Mouse (Mus musculus) MEL (cell line): Measurements from ENCODE around the gene Steap3. TPM values are rescaled to one million over a fixed set of nuclear protein-coding genes. Genes with fewer than 3 reads are reported as not detected.

Experiments
- DNase-seq: peaks from one replicate; pipeline ENCODE4 v3.0.0; 2011; ENCODE audit warnings: low read depth, low spot score
- H3K27ac ChIP-seq: 2 replicates; pipeline ENCODE4 v1.5.1; 2012; ENCODE audit warnings: low read depth, mild to moderate bottlenecking, control low read depth, low read length, moderate library complexity; ENCODE audit not compliant: control insufficient read depth
- H3K27me3 ChIP-seq, 2 experiments: fragments of 150-350 bp in 1 of 2; sonication (generic) in 1 of 2; 2 replicates each; pipeline ENCODE4 v1.6.1; 2012; ENCODE audit warnings: low read length in 2 of 2, mild to moderate bottlenecking in 2 of 2, improper control_type of control experiment in 1 of 2, moderate library complexity in 1 of 2; ENCODE audit not compliant: insufficient read depth in 2 of 2, control insufficient read depth in 1 of 2
- H3K36me3 ChIP-seq, 2 experiments: 2 replicates each; pipeline ENCODE4 v1.6.1; 2012 to 2014; ENCODE audit warnings: low read length in 2 of 2, improper control_type of control experiment in 1 of 2, inconsistent platforms in 1 of 2, mild to moderate bottlenecking in 1 of 2; ENCODE audit not compliant: insufficient read depth in 2 of 2, control insufficient read depth in 1 of 2
- H3K4me1 ChIP-seq, 2 experiments: fragments of 150-350 bp in 1 of 2; sonication (generic) in 1 of 2; 2 replicates each; pipeline ENCODE4 v1.6.1; 2012; ENCODE audit warnings: low read length in 2 of 2, improper control_type of control experiment in 1 of 2, mild to moderate bottlenecking in 1 of 2; ENCODE audit not compliant: insufficient read depth in 2 of 2, control insufficient read depth in 1 of 2
- H3K4me3 ChIP-seq, 2 experiments: fragments of 150-350 bp in 1 of 2; sonication (generic) in 1 of 2; 2 replicates each; pipeline ENCODE4 v1.5.1; 2012; ENCODE audit warnings: low read depth in 2 of 2, low read length in 2 of 2, mild to moderate bottlenecking in 2 of 2, moderate library complexity in 2 of 2, control low read depth in 1 of 2, improper control_type of control experiment in 1 of 2; ENCODE audit not compliant: control insufficient read depth in 1 of 2, insufficient read depth in 1 of 2
- H3K79me2 ChIP-seq: 2 replicates; pipeline ENCODE4 v1.6.1; 2012; ENCODE audit warnings: mild to moderate bottlenecking, low read length, moderate library complexity; ENCODE audit not compliant: control insufficient read depth, poor library complexity, insufficient read depth
- H3K9ac ChIP-seq: 2 replicates; pipeline ENCODE4 v1.6.1; 2012; ENCODE audit warnings: low read depth, mild to moderate bottlenecking, control low read depth, low read length, moderate library complexity; ENCODE audit not compliant: control insufficient read depth, poor library complexity, severe bottlenecking
- H3K9me3 ChIP-seq: fragments of 150-350 bp; sonication (generic); replicated peaks from 2 replicates; pipeline ENCODE4 v1.6.1; 2012; ENCODE audit warnings: mild to moderate bottlenecking, low read length, improper control_type of control experiment, moderate library complexity; ENCODE audit not compliant: insufficient read depth
- BHLHE40 ChIP-seq: IDR thresholded peaks from 2 replicates; pipeline ENCODE4 v1.6.1; 2012; ENCODE audit warnings: low read depth, mild to moderate bottlenecking, inconsistent platforms, low read length, improper control_type of control experiment, borderline replicate concordance
- CTCF ChIP-seq, 3 experiments: IDR thresholded peaks in 2 of 3; conservative IDR thresholded peaks in 1 of 3; 2 replicates each; pipeline ENCODE4 v1.5.1; 2011 to 2012; ENCODE audit warnings: low read length in 3 of 3, low read depth in 2 of 3, mild to moderate bottlenecking in 2 of 3, improper control_type of control experiment in 1 of 3, inconsistent platforms in 1 of 3, mixed read lengths in 1 of 3, moderate library complexity in 1 of 3; ENCODE audit not compliant: control insufficient read depth in 1 of 3, insufficient read depth in 1 of 3, poor library complexity in 1 of 3, severe bottlenecking in 1 of 3
- KAT2A ChIP-seq: conservative IDR thresholded peaks from 2 replicates; pipeline ENCODE4 v1.6.1; 2012; ENCODE audit warnings: low read depth, low read length, improper control_type of control experiment, inconsistent platforms
- MYB ChIP-seq: IDR thresholded peaks from 2 replicates; pipeline ENCODE4 v1.6.1; 2011; ENCODE audit warnings: mild to moderate bottlenecking, low read depth, low read length, improper control_type of control experiment
- NRF1 ChIP-seq: IDR thresholded peaks from 2 replicates; pipeline ENCODE4 v1.6.1; 2014; ENCODE audit warnings: low read depth, mild to moderate bottlenecking, inconsistent platforms, low read length, improper control_type of control experiment, moderate library complexity; ENCODE audit not compliant: poor library complexity, insufficient read depth, severe bottlenecking
- RAD21 ChIP-seq: IDR thresholded peaks from 2 replicates; pipeline ENCODE4 v1.6.1; 2011; ENCODE audit warnings: mild to moderate bottlenecking, low read depth, low read length, improper control_type of control experiment
- SMC3 ChIP-seq: IDR thresholded peaks from 2 replicates; pipeline ENCODE4 v1.6.1; 2011; ENCODE audit warnings: low read depth, low read length, improper control_type of control experiment
- USF1 ChIP-seq: IDR thresholded peaks from 2 replicates; pipeline ENCODE4 v1.6.1; 2014; ENCODE audit warnings: low read depth, mild to moderate bottlenecking, inconsistent platforms, low read length, improper control_type of control experiment, moderate library complexity
- USF2 ChIP-seq, 2 experiments: IDR thresholded peaks; 2 replicates each; pipeline ENCODE4 v1.6.1; 2011 to 2012; ENCODE audit warnings: improper control_type of control experiment in 2 of 2, low read length in 2 of 2, borderline replicate concordance in 1 of 2, inconsistent platforms in 1 of 2, low read depth in 1 of 2, mild to moderate bottlenecking in 1 of 2; ENCODE audit not compliant: insufficient read depth in 1 of 2
- ZC3H11A ChIP-seq: IDR thresholded peaks from 2 replicates; pipeline ENCODE4 v1.6.1; 2012; ENCODE audit warnings: low read depth, mild to moderate bottlenecking, inconsistent platforms, low read length, improper control_type of control experiment
- ZMIZ1 ChIP-seq: IDR thresholded peaks from 2 replicates; pipeline ENCODE4 v1.6.1; 2012; ENCODE audit warnings: low read depth, mild to moderate bottlenecking, inconsistent platforms, low read length, improper control_type of control experiment, moderate library complexity
- ZNF384 ChIP-seq: IDR thresholded peaks from 2 replicates; pipeline ENCODE4 v1.6.1; 2012; ENCODE audit warnings: low read depth, mild to moderate bottlenecking, inconsistent platforms, low read length, improper control_type of control experiment
- polyA plus RNA-seq, 2 experiments: library from polyadenylated mRNA; stranded (reverse) in 1 of 2; unstranded in 1 of 2; fragments of >175 nt in 1 of 2; fragments of >200 nt in 1 of 2; gene quantifications; 2 replicates each; pipeline versions ENCODE4 v1.2.1 to v1.2.4; 2012; ENCODE audit warnings: low replicate concordance in 2 of 2, low read depth in 1 of 2; ENCODE audit not compliant: insufficient read length in 2 of 2, insufficient read depth in 1 of 2, missing spikeins in 1 of 2
- total RNA-seq: library from RNA; depleted of rRNA; stranded (reverse); fragments of 300-350 nt; gene quantifications from 2 replicates; pipeline ENCODE4 v1.2.3, GENCODE M21; 2012

Gene Steap3
- total and polyA plus RNA-seq, 3 experiments: 50.2 to 101 (median 98.2) TPM

DNA sequence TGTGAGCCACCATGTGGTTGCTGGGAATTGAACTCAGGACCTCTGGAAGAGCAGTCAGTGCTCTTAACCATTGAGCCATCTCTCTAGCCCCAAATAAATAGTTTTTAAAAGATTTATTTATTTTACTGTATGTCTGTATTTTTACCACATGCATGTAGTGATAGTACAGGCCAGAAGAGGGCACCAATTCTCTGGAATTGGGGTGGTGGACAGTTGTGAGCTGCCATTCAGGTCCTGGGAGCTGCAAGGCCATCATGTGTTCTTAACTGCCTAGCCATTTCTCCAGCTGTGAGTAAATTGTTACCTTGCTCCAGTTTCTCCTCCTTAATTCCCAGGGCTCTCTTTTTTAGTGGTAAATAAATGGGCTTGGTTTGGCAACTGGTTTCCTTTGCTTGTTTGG lies 118.3 kb downstream of the Steap3 start:
- TF ChIP-seq SMC3 (peak; percentile 60), RAD21 (peak; percentile 67), CTCF (IDR thresholded peaks at IDR 0.05 in 2 of 3, conservative IDR thresholded peaks at IDR 0.05 in 1 of 3; ENCODE audit: control insufficient read depth in 1 of 3, insufficient read depth in 1 of 3, low read depth in 2 of 3, low read length in 3 of 3, poor library complexity in 1 of 3, severe bottlenecking in 1 of 3) (peak; percentile 46 to 66 (median 59)), USF2 (IDR thresholded peaks at IDR 0.05; ENCODE audit: borderline replicate concordance in 1 of 2, insufficient read depth in 1 of 2, low read depth in 1 of 2, low read length in 2 of 2) (no peak), ZMIZ1 (no peak), ZC3H11A (peak; percentile 41)
- Histone ChIP-seq H3K9me3 (no peaks in the 10 kb centered on the region), H3K4me3 (no peak overlapping the region), H3K79me2 (no peaks in the 10 kb centered on the region), H3K4me1 (no peaks in the 10 kb centered on the region), H3K9ac (no peak overlapping the region), H3K27ac (no peak overlapping the region), H3K27me3 (no peaks in the 10 kb centered on the region), H3K36me3 (no peaks in the 10 kb centered on the region; a peak in 1 of 4 replicates)
- DNase-seq: peak; percentile 66

DNA sequence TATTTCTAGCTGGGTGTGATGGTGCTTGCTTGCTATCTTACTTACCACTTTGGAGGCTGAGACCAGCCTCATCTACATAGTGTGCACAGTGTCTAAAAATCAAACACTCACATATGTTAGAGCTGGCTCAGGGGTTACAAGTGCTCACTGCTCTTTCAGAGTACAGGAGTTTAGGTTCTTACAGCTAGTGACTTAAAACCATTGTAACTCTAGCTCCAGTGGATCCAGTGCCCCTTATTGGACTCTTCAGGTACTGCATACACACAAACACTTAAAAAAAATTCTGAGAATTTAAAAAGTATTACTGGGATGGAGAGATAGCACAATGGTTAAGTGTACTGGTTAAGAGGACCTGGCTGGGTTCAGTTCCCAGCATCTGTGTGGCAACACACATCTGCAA lies 125.5 kb downstream of the Steap3 start:
- H3K27ac ChIP-seq: no peak overlapping the region
- H3K4me1 ChIP-seq: no peaks in the 10 kb centered on the region
- DNase-seq: peak; percentile 54
- H3K79me2 ChIP-seq: no peaks in the 10 kb centered on the region
- H3K36me3 ChIP-seq: no peaks in the 10 kb centered on the region; a peak in 1 of 4 replicates
- H3K27me3 ChIP-seq: no peaks in the 10 kb centered on the region
- no peak overlapping the region for H3K9ac ChIP-seq
- H3K9me3 ChIP-seq: no peaks in the 10 kb centered on the region
- no peak overlapping the region for H3K4me3 ChIP-seq
- TF ChIP-seq NRF1 (no peak), RAD21 (peak; percentile 48), USF1 (no peak), SMC3 (peak; percentile 51), KAT2A (no peak), ZNF384 (no peak), ZC3H11A (0 out of 2 replicates have a peak, but pooled peaks have one; percentile 23), MYB (no peak), CTCF (IDR thresholded peaks at IDR 0.05 in 2 of 3, conservative IDR thresholded peaks at IDR 0.05 in 1 of 3; ENCODE audit: control insufficient read depth in 1 of 3, insufficient read depth in 1 of 3, low read depth in 2 of 3, low read length in 3 of 3, poor library complexity in 1 of 3, severe bottlenecking in 1 of 3) (peak in 2 of 3 experiments; percentile 23 to 55; a peak in 4 of 6 replicates), BHLHE40 (no peak)
